Mouse (Mus musculus): Measurements from ENCODE around the gene Cdkl4.

- TF ChIP-seq MAZ (IDR thresholded peaks at IDR 0.05; ENCODE audit: low read depth, low read length) (no peak), MEF2A (IDR thresholded peaks at IDR 0.05; ENCODE audit: extremely low read depth, insufficient replicate concordance, low read depth, low read length, poor library complexity, severe bottlenecking) (no peak), CTCF (IDR thresholded peaks at IDR 0.05 in 2 of 3, conservative IDR thresholded peaks at IDR 0.05 in 1 of 3; ENCODE audit: control insufficient read depth in 1 of 3, insufficient read depth in 1 of 3, low read depth in 2 of 3, low read length in 3 of 3, poor library complexity in 1 of 3, severe bottlenecking in 1 of 3) (no peak), ZNF384 (IDR thresholded peaks at IDR 0.05; ENCODE audit: low read depth, low read length) (no peak), USF2 (IDR thresholded peaks at IDR 0.05; ENCODE audit: borderline replicate concordance in 1 of 2, insufficient read depth in 1 of 2, low read depth in 1 of 2, low read length in 2 of 2) (no peak), SMC3 (IDR thresholded peaks at IDR 0.05; ENCODE audit: low read depth, low read length) (no peak), TBP (IDR thresholded peaks at IDR 0.05; ENCODE audit: low read depth, low read length) (no peak), POLR2A (IDR thresholded peaks at IDR 0.05; ENCODE audit: control insufficient read depth in 1 of 2, insufficient read depth in 1 of 2, low read depth in 1 of 2, low read length in 2 of 2, poor library complexity in 1 of 2) (no peak)
Measured at GRCm38 (mm10) chr17:80493891-80494290, 83.7 kb downstream of the Cdkl4 start.
